Mouse (Mus musculus) CH12.LX (cell line): ENCODE measurements around the gene Sec24c. TPM values are rescaled to one million over a fixed set of nuclear protein-coding genes. Genes with fewer than 3 reads are reported as not detected.
A peak's percentile ranks its signal among the peaks of the same experiment; 100 is the strongest.
"Not testable (repeated sequence)": the region's sequence is repeated elsewhere in the genome, so short reads cannot be mapped to it uniquely, and the experiment has no call there.

ENCODE experiments used
- DNase-seq: peaks from one replicate; pipeline ENCODE4 v3.0.0-alpha.2; 2013; ENCODE audit errors: extremely low read depth
- H3K27ac ChIP-seq: 2 replicates; pipeline ENCODE4 v1.5.1; 2012; ENCODE audit warnings: low read depth, mild to moderate bottlenecking, control low read depth, moderate library complexity; ENCODE audit not compliant: insufficient read depth
- H3K27me3 ChIP-seq: replicated peaks from 2 replicates; pipeline ENCODE3; 2012; ENCODE audit warnings: inconsistent platforms
- H3K36me3 ChIP-seq, 2 experiments: replicated peaks in 1 of 2; 2 replicates each; pipeline versions ENCODE3 to v1.6.1; 2012; ENCODE audit warnings: inconsistent platforms in 1 of 2, low read length in 1 of 2, mild to moderate bottlenecking in 1 of 2, mixed read lengths in 1 of 2, moderate library complexity in 1 of 2; ENCODE audit not compliant: control insufficient read depth in 1 of 2, insufficient read depth in 1 of 2
- H3K4me1 ChIP-seq, 2 experiments: 2 replicates each; pipeline ENCODE4 v1.6.1; 2012; ENCODE audit warnings: inconsistent platforms in 1 of 2, moderate library complexity in 1 of 2; ENCODE audit not compliant: insufficient read depth in 2 of 2, control insufficient read depth in 1 of 2
- H3K4me2 ChIP-seq: 2 replicates; pipeline ENCODE4 v1.6.1; 2012; ENCODE audit warnings: low read depth, mild to moderate bottlenecking, control low read depth; ENCODE audit not compliant: poor library complexity, insufficient read depth, severe bottlenecking
- H3K4me3 ChIP-seq, 3 experiments: fragments of 150-350 bp in 1 of 3; sonication (generic) in 1 of 3; replicated peaks in 1 of 3; 2 replicates each; pipeline versions ENCODE3 to v1.5.1; 2011 to 2012; ENCODE audit warnings: low read depth in 2 of 3, low read length in 2 of 3, mild to moderate bottlenecking in 2 of 3, moderate library complexity in 2 of 3, control low read depth in 1 of 3, improper control_type of control experiment in 1 of 3, inconsistent platforms in 1 of 3, mixed read lengths in 1 of 3; ENCODE audit not compliant: poor library complexity in 1 of 3
- H3K79me2 ChIP-seq: replicated peaks from 2 replicates; pipeline ENCODE4 v1.6.1; 2012; ENCODE audit warnings: mild to moderate bottlenecking, moderate library complexity; ENCODE audit not compliant: control insufficient read depth, poor library complexity, insufficient read depth, severe bottlenecking; ENCODE audit errors: extremely low read depth
- H3K9ac ChIP-seq: 2 replicates; pipeline ENCODE4 v1.6.1; 2012; ENCODE audit warnings: low read depth, mild to moderate bottlenecking, control low read depth, moderate library complexity; ENCODE audit not compliant: insufficient read depth
- H3K9me3 ChIP-seq: replicated peaks from 2 replicates; pipeline ENCODE3; 2012; ENCODE audit warnings: low read length, inconsistent platforms, mixed read lengths
- CHD1 ChIP-seq: IDR thresholded peaks from 2 replicates; pipeline ENCODE4 v1.6.1; 2012; ENCODE audit warnings: low read depth, low read length, improper control_type of control experiment, inconsistent platforms
- CHD2 ChIP-seq: IDR thresholded peaks from 2 replicates; pipeline ENCODE4 v1.6.1; 2011; ENCODE audit warnings: low read length, improper control_type of control experiment
- CTCF ChIP-seq, 2 experiments: IDR thresholded peaks in 1 of 2; conservative IDR thresholded peaks in 1 of 2; 2 replicates each; pipeline ENCODE4 v1.5.1; 2011 to 2012; ENCODE audit warnings: low read depth in 2 of 2, low read length in 2 of 2, improper control_type of control experiment in 1 of 2, inconsistent platforms in 1 of 2, mild to moderate bottlenecking in 1 of 2, moderate library complexity in 1 of 2
- E2F4 ChIP-seq: IDR thresholded peaks from 2 replicates; pipeline ENCODE4 v1.6.1; 2011; ENCODE audit warnings: low read depth, low read length, improper control_type of control experiment; ENCODE audit not compliant: insufficient replicate concordance
- EP300 ChIP-seq: IDR thresholded peaks from 2 replicates; pipeline ENCODE4 v1.6.1; 2011; ENCODE audit warnings: low read length, improper control_type of control experiment
- ETS1 ChIP-seq: conservative IDR thresholded peaks from 2 replicates; pipeline ENCODE4 v1.6.1; 2012; ENCODE audit warnings: low read depth, mild to moderate bottlenecking, inconsistent platforms, low read length, improper control_type of control experiment, moderate library complexity
- IRF4 ChIP-seq: IDR thresholded peaks from 2 replicates; pipeline ENCODE4 v1.6.1; 2014; ENCODE audit warnings: low read depth, mild to moderate bottlenecking, inconsistent platforms, low read length, improper control_type of control experiment
- JUND ChIP-seq: conservative IDR thresholded peaks from 2 replicates; pipeline ENCODE4 v1.6.1; 2011; ENCODE audit warnings: low read depth, low read length, improper control_type of control experiment
- MAFK ChIP-seq: IDR thresholded peaks from 2 replicates; pipeline ENCODE4 v1.6.1; 2011; ENCODE audit warnings: low read length, improper control_type of control experiment; ENCODE audit not compliant: insufficient replicate concordance
- MAZ ChIP-seq: IDR thresholded peaks from 2 replicates; pipeline ENCODE4 v1.6.1; 2012; ENCODE audit warnings: low read depth, mild to moderate bottlenecking, inconsistent platforms, low read length, improper control_type of control experiment, moderate library complexity
- MEF2A ChIP-seq: IDR thresholded peaks from 2 replicates; pipeline ENCODE4 v1.6.1; 2014; ENCODE audit warnings: low read depth, mild to moderate bottlenecking, inconsistent platforms, low read length, improper control_type of control experiment, borderline replicate concordance
- MXI1 ChIP-seq: IDR thresholded peaks from 2 replicates; pipeline ENCODE4 v1.6.1; 2011; ENCODE audit warnings: mild to moderate bottlenecking, low read depth, low read length, improper control_type of control experiment
- MYC ChIP-seq: IDR thresholded peaks from 2 replicates; pipeline ENCODE4 v1.6.1; 2011; ENCODE audit warnings: low read depth, mild to moderate bottlenecking, improper control_type of control experiment, low read length
- NELFE ChIP-seq: IDR thresholded peaks from 2 replicates; pipeline ENCODE4 v1.6.1; 2011; ENCODE audit warnings: low read depth, low read length, improper control_type of control experiment
- NRF1 ChIP-seq: IDR thresholded peaks from 2 replicates; pipeline ENCODE4 v1.6.1; 2014; ENCODE audit warnings: low read depth, mild to moderate bottlenecking, inconsistent platforms, low read length, improper control_type of control experiment, moderate library complexity
- POLR2AphosphoS2 ChIP-seq: IDR thresholded peaks from 2 replicates; pipeline ENCODE4 v1.6.1; 2011; ENCODE audit warnings: low read depth, low read length, improper control_type of control experiment
- RAD21 ChIP-seq: IDR thresholded peaks from 2 replicates; pipeline ENCODE4 v1.6.1; 2011; ENCODE audit warnings: low read depth, mild to moderate bottlenecking, low read length, improper control_type of control experiment, moderate library complexity
- SIN3A ChIP-seq: IDR thresholded peaks from 2 replicates; pipeline ENCODE4 v1.6.1; 2012; ENCODE audit warnings: low read length, improper control_type of control experiment, inconsistent platforms
- SMC3 ChIP-seq: IDR thresholded peaks from 2 replicates; pipeline ENCODE4 v1.6.1; 2011; ENCODE audit warnings: low read depth, low read length, improper control_type of control experiment
- TBP ChIP-seq: conservative IDR thresholded peaks from 2 replicates; pipeline ENCODE4 v1.6.1; 2011; ENCODE audit warnings: low read depth, low read length, improper control_type of control experiment
- UBTF ChIP-seq: IDR thresholded peaks from 2 replicates; pipeline ENCODE4 v1.6.1; 2012; ENCODE audit warnings: low read depth, mild to moderate bottlenecking, inconsistent platforms, low read length, improper control_type of control experiment, moderate library complexity
- USF1 ChIP-seq: IDR thresholded peaks from 2 replicates; pipeline ENCODE4 v1.6.1; 2014; ENCODE audit warnings: low read depth, mild to moderate bottlenecking, inconsistent platforms, low read length, improper control_type of control experiment
- USF2 ChIP-seq: conservative IDR thresholded peaks from 2 replicates; pipeline ENCODE4 v1.6.1; 2011; ENCODE audit warnings: low read depth, low read length, improper control_type of control experiment
- ZC3H11A ChIP-seq: IDR thresholded peaks from 2 replicates; pipeline ENCODE4 v1.6.1; 2012; ENCODE audit warnings: low read depth, mild to moderate bottlenecking, inconsistent platforms, low read length, improper control_type of control experiment
- ZKSCAN1 ChIP-seq: IDR thresholded peaks from 2 replicates; pipeline ENCODE4 v1.6.1; 2012; ENCODE audit warnings: low read depth, inconsistent platforms, low read length, improper control_type of control experiment, borderline replicate concordance
- ZNF384 ChIP-seq: IDR thresholded peaks from 2 replicates; pipeline ENCODE4 v1.6.1; 2012; ENCODE audit warnings: low read depth, low read length, improper control_type of control experiment, inconsistent platforms
- dilution Hi-C: fragments of 300-500 bp; cut with MboI; formaldehyde crosslinking; loops from 2 replicates; pipeline ENCODE4 v1.14.3; 2020; ENCODE audit warnings: low sequenced_read_pairs; ENCODE audit not compliant: extremely low pct_unique_long_range_greater_than_20kb, extremely low pct_ligation_motif_present
- in situ Hi-C: fragments of 300-500 bp; cut with MboI; formaldehyde crosslinking; loops from 3 replicates; pipeline ENCODE4 v1.14.3; 2019; ENCODE audit warnings: low sequenced_read_pairs, low pct_ligation_motif_present, low pct_unique_long_range_greater_than_20kb, mixed read lengths
- polyA plus RNA-seq: library from polyadenylated mRNA; unstranded; fragments of >175 nt; gene quantifications from 2 replicates; pipeline ENCODE4 v1.2.1, GENCODE M21; 2012; ENCODE audit warnings: low read depth; ENCODE audit not compliant: insufficient read length
- total RNA-seq, 2 experiments: library from RNA; depleted of rRNA; stranded (reverse); fragments of 300-350 nt in 1 of 2; fragments of >200 nt in 1 of 2; gene quantifications; 2 replicates each; pipeline ENCODE4 v1.2.3; 2012 to 2014

Gene Sec24c
- total and polyA plus RNA-seq, 3 experiments = 51.2 to 122 (median 95.9) TPM

GRCm38 (mm10) chr14:20631253-20631652 lies 42.9 kb upstream of the Sec24c start:
- Histone ChIP-seq H3K9me3 (no peaks in the 10 kb centered on the region), H3K27me3 (no peaks in the 10 kb centered on the region), H3K9ac (no peak overlapping the region), H3K79me2 (peaks cover 3% of the 10 kb centered on the region; the same call in 1 of the 2 replicates), H3K4me3 (no peak overlapping the region), H3K36me3 (peaks cover 0 to 22% of the 10 kb centered on the region in 2 experiments), H3K4me2 (peak overlapping the region; percentile 29; the same call in 1 of the 2 replicates), H3K4me1 (peaks cover 2 to 15% of the 10 kb centered on the region in 2 experiments; a peak in 2 of 4 replicates), H3K27ac (no peak overlapping the region)
- DNase-seq = no peak
- in situ Hi-C loops (no loop called here), dilution Hi-C loops (no loop called here)
- TF ChIP-seq MYC (no peak), MAZ (no peak), E2F4 (no peak), POLR2AphosphoS2 (no peak), USF2 (no peak), SIN3A (no peak), ZKSCAN1 (no peak), CHD2 (no peak), NELFE (no peak), USF1 (no peak), ZC3H11A (no peak), TBP (no peak), JUND (no peak), ZNF384 (no peak), MXI1 (no peak), NRF1 (no peak)

DNA sequence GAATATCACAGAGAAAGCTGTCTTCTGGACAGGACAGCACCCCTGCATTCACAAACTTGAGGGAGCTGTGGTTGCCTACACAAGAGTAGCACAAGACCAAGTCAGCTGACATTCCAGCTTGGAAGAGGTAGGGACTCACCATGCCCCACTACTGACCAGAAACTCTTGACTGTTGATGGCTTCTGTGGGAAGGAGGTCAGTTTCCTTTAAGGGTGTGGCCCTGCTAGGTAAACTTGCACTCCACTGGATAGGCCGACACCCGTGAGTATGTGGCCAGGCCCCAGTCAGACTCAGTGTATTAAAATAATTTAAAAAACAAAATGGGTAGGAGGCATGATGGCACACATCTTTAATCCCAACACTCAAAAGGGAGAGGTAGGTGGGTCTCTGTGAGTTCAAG lies 38.6 kb upstream of the Sec24c start:
- H3K4me3 ChIP-seq = no peak overlapping the region
- no peak overlapping the region for H3K27ac ChIP-seq
- no peak for DNase-seq
- peaks cover 5% of the 10 kb centered on the region; the same call in 1 of the 2 replicates for H3K79me2 ChIP-seq
- dilution Hi-C loops = no loop called here
- H3K4me1 ChIP-seq = peaks cover 2 to 26% of the 10 kb centered on the region in 2 experiments; a peak in 2 of 4 replicates
- no peak for TF ChIP-seq E2F4
- TF ChIP-seq ETS1 = no peak
- TF ChIP-seq NRF1 = no peak
- TF ChIP-seq NELFE = no peak
- no peak for TF ChIP-seq RAD21
- TF ChIP-seq MYC = no peak
- no peak for TF ChIP-seq CHD1
- no peak for TF ChIP-seq UBTF
- TF ChIP-seq SMC3 = no peak
- TF ChIP-seq CHD2 = no peak
- no peak for TF ChIP-seq IRF4
- no peak for TF ChIP-seq MEF2A
- TF ChIP-seq ZKSCAN1 = no peak
- TF ChIP-seq MAFK = no peak
- no peak for TF ChIP-seq MXI1
- TF ChIP-seq USF2 = no peak
- TF ChIP-seq CTCF (conservative IDR thresholded peaks at IDR 0.05 in 1 of 2, IDR thresholded peaks at IDR 0.05 in 1 of 2; ENCODE audit: low read depth in 2 of 2, low read length in 2 of 2) = no peak
- TF ChIP-seq TBP = no peak
- TF ChIP-seq EP300 = no peak
- TF ChIP-seq, all 38 proteins: peak for 0
- H3K27me3 ChIP-seq = no peaks in the 10 kb centered on the region
- in situ Hi-C loops = no loop called here
- H3K36me3 ChIP-seq = peaks cover 0 to 12% of the 10 kb centered on the region in 2 experiments
- no peaks in the 10 kb centered on the region for H3K9me3 ChIP-seq
- H3K4me2 ChIP-seq = no peak overlapping the region
- no peak overlapping the region for H3K9ac ChIP-seq

DNA sequence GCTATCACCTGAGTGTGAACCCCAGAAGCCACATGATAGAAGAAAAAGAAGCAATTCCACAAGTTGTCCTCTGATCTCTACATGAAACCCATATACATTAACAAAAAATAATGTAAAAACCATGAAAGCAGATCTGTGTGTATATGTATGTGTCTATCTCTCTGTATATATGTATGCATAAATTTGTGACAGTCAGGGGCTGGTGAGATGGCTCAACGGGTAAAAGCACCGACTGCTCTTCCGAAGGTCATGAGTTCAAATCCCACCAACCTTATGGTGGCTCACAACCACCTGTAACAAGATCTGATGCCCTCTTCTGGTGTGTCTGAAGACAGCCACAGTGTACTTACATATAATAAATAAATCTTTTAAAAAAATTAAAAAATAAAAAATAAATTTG lies 37.1 kb upstream of the Sec24c start:
- H3K36me3 ChIP-seq, H3K4me3 ChIP-seq, H3K27me3 ChIP-seq, H3K79me2 ChIP-seq, H3K4me2 ChIP-seq, DNase-seq, dilution Hi-C loops, H3K9ac ChIP-seq, H3K9me3 ChIP-seq, H3K27ac ChIP-seq, in situ Hi-C loops: not testable (repeated sequence)
- peaks cover 0 to 20% of the 10 kb centered on the region in 2 experiments; a peak in 2 of 4 replicates for H3K4me1 ChIP-seq
